Mouse (Mus musculus) ES-E14 (cell line): ENCODE measurements around the gene Ppcs.

ENCODE experiments used
- CHD2 ChIP-seq: IDR thresholded peaks from 2 replicates; pipeline ENCODE4 v1.6.1; 2014; ENCODE audit warnings: mild to moderate bottlenecking, low read depth, low read length, inconsistent platforms
- HCFC1 ChIP-seq: IDR thresholded peaks from 2 replicates; pipeline ENCODE4 v1.6.1; 2012; ENCODE audit warnings: low read length, inconsistent platforms, borderline replicate concordance; ENCODE audit not compliant: insufficient read depth
- MAFK ChIP-seq: IDR thresholded peaks from 2 replicates; pipeline ENCODE4 v1.6.1; 2014; ENCODE audit warnings: mild to moderate bottlenecking, low read depth, low read length, inconsistent platforms; ENCODE audit not compliant: insufficient read depth
- ZC3H11A ChIP-seq: IDR thresholded peaks from 2 replicates; pipeline ENCODE4 v1.6.1; 2012; ENCODE audit warnings: low read depth, mild to moderate bottlenecking, inconsistent platforms, low read length, borderline replicate concordance
- ZNF384 ChIP-seq: IDR thresholded peaks from 2 replicates; pipeline ENCODE4 v1.6.1; 2012; ENCODE audit warnings: low read depth, low read length, inconsistent platforms

GRCm38 (mm10) chr4:119460728-119461141 is 38.5 kb upstream of the Ppcs start:
- TF ChIP-seq MAFK (no peak), HCFC1 (no peak), ZC3H11A (no peak), CHD2 (no peak), ZNF384 (no peak)
